Mouse (Mus musculus) c-Kit-positive CD71-positive TER-119-positive erythroid progenitor cells, embryonic 14.5 days (primary cell): Measurements from ENCODE around the gene Atxn3.
"Not testable (repeated sequence)": the region's sequence is repeated elsewhere in the genome, so short reads cannot be mapped to it uniquely, and the experiment has no call there.

Experiments used
- DNase-seq: peaks from one replicate; pipeline ENCODE4 v3.0.0-alpha.2; 2013; ENCODE audit warnings: low spot score

Gene Atxn3

GRCm38 (mm10) chr12:101958556-101958955 is 510 bp upstream of the Atxn3 start:
- no peak for DNase-seq

GRCm38 (mm10) chr12:101957079-101957941 is 736 bp downstream of the Atxn3 start:
- DNase-seq, result no peak

DNA sequence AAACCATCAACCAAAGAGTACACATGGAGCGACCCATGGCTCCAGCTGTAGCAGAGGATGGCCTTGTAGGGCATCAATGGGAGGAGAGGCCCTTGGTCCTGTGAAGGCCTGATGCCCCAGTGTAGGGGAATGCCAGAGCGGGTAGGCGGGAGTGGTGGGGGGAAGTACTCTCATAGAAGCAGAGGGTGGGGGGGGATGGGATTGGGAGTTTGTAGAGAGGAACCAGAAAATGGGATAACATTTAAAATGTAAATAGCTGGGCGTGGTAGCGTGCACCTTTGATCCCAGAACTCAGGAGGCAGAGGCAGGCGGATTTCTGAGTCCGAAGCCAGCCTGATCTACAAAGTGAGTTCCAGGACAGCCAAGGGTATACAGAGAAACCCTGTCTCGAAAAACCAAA is 2.2 kb downstream of the Atxn3 start:
- not testable (repeated sequence) for DNase-seq

DNA sequence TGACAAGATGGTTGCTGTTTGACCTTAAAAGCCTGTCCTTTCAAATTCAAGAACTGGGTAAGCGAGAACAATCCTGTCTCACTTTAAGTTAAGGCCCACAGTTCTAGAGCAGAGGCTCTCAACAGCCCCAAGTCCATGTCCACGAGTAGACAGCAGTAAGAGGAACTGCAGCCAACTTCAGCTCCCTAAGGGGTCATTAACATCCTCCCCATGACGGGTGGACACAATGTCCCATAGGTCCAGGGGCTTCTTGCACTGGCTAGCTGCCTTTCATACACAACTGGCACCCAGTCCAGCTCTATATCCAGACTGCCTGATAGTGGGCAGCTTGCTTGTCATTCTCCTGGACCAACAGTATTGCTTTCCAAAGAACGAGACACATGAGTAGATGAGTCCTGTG is 9.2 kb downstream of the Atxn3 start:
- no peak for DNase-seq

DNA sequence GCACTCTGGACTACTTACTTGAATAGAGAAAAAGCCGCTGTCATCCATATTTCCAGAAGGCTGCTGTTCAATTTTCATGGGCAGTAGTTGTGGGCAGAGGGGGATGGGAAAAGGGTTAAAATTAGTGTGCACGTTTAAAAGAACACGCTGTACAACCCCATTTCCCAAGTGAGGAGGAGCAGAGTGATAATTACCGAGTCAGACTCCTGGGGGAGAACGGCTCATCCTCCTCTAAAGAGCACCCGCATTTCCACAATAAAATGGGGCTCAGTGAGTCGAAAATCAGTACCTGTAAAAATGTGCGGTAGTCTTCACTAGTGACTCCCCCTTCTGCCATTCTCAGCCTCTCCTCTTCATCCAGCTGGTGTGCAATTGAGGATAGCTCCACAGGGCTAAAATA is 10.1 kb downstream of the Atxn3 start:
- no peak for DNase-seq

- DNase-seq, result no peak
Measured at GRCm38 (mm10) chr12:101937572-101937971, 20.5 kb downstream of the Atxn3 start.

- no peak for DNase-seq
Measured at GRCm38 (mm10) chr12:101935223-101935622, 22.8 kb downstream of the Atxn3 start.

- no peak for DNase-seq
Measured at GRCm38 (mm10) chr12:101928423-101928822, 29.6 kb downstream of the Atxn3 start.

DNA sequence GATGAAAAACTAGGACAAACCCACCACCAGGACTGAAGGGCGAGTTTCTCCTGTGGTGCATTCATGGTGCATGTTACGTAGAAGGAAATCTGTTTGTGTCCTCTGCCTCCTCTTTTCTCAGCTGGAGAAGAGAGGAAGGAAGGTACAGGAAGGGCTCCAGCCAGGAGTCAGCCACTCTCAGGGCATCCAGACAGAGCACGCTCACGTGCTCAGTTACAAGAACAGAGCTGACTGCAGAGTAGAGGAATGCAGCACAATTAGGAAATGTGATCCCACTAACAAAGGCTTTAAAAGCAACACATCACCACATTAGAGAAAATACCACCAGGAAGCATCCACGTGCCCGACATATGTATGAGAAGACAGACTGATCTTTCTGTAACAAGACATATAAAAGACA is 35.7 kb downstream of the Atxn3 start:
- DNase-seq, result no peak

DNA sequence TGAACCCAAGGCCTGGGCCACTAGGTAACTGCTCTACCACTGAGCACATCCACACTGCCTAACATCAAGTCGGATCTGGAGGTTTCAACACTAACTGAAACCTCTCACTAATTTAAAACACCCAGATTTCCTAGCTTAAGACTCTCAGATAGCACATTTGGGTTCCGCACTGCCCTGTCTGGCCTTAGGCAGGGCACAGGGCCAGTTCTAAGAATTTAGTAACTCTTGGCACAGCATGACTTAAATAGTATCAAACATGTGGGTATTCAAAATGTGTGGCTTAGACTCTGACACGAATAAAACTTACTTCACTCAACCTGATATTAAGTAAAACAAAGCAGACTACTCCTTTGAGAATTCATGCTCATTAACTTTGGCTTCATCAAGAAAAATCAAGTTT is 38.2 kb downstream of the Atxn3 start:
- no peak for DNase-seq

DNA sequence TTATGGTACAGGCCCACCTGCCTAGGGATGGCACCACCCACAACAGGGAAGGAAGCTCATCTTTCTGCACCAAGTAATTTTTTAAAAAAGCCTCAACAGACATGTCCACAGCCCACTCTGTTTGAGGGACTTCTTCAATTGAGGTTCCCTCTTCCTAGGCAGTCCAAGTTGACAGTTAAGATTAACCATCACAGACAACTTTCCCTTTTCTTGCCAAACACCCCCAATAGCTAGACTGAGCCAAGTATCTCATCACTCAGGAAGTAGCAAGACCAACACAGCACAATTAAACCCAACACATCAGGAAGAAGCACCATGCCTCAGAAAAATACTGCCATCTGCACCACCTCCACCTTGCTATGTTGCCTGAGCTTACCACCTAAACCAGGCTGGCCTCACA is 40.9 kb downstream of the Atxn3 start:
- DNase-seq, result no peak

DNA sequence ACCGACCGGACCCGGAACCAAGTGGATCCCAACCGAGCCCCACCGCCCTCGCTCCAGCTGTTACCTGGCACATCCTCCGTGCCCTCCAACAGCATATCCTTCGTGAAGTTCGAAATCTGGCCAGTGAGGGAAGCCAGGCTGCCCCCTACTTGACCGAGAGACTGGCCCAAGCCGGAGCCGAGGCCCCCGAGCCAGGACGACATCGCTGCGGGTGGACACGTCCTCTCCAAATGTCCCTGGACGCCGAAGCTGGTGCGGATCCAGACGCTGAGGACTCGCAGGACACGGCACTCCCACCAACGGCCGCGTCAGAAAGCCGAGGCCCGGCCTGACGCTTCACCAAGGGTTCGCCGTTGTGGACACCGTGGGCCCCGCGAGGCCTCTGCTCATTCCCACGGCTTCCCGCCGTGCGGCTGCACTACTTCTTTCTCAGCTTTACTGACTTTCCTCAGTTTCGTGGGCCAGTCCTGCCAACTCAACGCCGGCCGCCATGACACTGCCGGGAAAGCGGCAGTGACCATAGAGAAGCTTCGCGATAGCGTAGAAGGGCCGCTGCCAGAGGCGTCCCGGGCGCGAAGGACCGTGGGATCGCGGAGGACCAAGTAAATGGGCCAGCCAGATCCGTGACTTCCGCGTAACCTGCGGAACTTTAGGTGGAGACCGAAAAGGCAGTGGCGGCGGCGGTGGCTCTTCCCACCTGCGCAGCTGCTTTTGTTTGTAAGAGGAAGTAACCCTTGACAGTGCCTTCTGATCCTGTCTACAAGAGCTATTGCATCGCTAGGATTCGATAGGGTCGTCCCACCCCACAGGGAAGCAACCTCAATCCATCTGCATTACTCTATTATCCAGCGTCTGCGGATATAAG is 45.2 kb downstream of the Atxn3 start, which contains the start of gene Trip11:
TSS of gene Trip11 (minus strand) at position 642 of the 865 bp plus-strand sequence.
- peak; percentile 80 for DNase-seq

DNA sequence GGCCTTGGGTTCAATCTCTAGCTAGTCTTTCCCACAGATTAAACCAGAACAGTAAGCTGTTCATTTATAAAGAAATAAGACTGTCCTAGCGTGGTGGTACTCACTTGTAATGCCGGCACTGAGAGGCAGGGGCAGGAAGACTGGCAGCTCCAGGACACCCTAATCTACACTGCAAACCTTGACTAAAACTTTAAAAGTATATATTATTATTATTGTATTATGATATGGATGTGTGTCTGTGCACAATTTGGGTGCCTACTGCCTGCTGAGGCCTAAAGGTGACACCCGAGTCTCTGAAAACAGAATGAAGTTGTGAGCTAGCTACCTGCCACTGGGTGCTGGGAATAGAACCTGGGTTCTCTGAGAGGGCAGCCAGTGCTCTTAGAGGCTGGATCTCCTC is 46.7 kb downstream of the Atxn3 start:
- no peak for DNase-seq

GRCm38 (mm10) chr12:101910360-101910759 is 47.7 kb downstream of the Atxn3 start:
- no peak for DNase-seq

GRCm38 (mm10) chr12:101905817-101906216 is 52.2 kb downstream of the Atxn3 start:
- no peak for DNase-seq

DNA sequence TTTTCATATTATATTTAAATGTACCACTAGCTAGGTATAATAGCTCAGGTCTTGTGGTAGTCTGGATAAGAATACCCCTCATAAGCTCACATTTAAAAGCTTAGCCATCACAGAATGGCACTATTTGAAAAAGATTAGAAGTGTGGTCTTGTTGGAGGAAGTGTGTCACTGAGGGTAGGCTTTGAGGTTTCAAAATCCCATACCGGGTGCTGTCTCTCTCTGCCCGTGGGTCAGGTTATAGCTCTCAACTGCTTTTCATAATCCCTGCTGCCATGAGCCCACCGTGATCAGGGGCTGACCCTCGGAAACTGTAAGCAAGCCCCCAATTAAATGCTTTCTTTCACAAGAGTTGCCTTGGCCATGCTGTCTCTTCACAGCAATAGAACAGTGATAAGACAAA is 53.1 kb downstream of the Atxn3 start:
- DNase-seq, result no peak

DNA sequence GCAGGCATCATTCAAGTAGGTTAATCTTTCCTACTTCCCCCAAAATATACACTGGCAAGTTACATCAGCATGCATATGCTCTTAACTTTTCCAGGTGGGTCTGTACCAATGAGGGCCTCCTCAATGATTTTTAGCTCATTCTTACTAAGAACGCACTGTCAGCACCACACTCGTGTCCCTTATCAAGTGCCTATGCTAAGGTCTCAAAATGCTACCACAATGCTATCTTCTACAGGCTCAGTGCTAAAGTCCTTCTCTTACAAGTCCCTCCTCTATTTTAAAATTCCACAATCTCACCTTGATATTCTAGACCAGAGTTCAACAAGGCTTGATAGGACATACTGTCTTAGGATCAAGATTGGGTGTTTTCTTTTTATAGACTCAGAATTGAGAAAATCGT is 53.9 kb downstream of the Atxn3 start:
- no peak for DNase-seq

- DNase-seq, result no peak
Measured at GRCm38 (mm10) chr12:101899671-101900245, 58.3 kb downstream of the Atxn3 start.

- no peak for DNase-seq
Measured at GRCm38 (mm10) chr12:101898966-101899365, 59.1 kb downstream of the Atxn3 start.

DNA sequence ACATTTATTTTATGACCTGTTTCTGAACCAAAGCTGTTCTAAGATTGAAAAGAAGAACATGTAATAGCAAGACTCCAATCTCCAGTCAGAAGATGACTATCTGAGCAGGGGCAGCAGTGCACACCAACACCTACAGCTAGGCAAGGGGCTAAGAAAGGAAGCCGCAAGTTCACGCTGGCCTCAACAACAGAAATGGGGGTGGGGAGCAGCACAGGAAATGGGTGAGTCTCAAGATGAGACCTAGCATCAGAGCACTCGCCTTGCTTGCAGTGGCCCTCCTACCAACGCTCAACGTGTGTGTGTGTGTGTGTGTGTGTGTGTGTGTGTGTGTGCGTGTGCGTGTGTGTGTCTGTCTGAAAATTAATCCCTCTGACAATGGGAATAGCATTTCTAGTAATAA is 60.9 kb downstream of the Atxn3 start:
- no peak for DNase-seq

DNA sequence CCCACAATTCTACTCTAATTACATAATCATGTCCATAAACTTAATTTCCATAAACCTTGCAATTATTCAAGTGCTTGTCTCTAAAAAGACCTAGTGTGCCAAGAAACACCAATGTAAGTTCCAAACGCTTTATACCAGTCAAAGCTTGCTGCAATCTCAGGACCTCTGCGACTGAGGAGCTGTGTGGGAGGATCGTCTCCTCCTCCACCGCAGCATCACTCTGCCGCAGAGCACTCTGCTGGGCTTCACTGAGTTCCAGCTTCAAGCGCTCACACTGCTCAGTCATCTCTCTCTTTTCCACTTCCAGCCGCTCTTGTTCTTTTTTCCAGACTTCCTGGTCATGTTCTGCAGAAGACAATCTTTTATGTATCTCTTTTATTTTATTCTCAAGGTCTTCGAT is 64.8 kb downstream of the Atxn3 start:
- DNase-seq, result no peak

DNA sequence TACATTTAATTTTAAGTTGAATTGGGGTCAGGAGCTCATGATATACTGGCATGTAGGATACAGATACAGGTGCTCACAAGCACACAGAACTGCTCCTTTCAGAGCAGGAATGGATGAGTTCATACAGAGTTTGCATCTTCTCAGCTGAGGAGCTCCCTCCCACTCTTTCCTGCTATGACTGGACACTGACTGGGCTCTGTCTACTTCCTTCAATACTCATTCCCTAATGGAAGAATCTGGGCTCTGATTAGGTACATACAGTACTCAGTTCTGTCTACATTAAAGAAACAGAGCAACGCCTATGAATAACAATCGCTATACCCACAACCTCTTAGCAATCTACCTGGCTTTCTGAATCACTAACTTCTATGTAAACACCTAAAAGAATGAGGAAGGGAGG is 65.2 kb downstream of the Atxn3 start:
- DNase-seq, result no peak

GRCm38 (mm10) chr12:101891066-101891465 is 67.0 kb downstream of the Atxn3 start:
- DNase-seq, result no peak
